Mouse (Mus musculus): ENCODE results near the gene Krt90.

Krt90 gene

GRCm38 (mm10) chr15:101508247-101508646 is 54.5 kb downstream of the Krt90 start:
- no peak for DNase-seq

- DNase-seq: no peak
These were observed 55.6 kb downstream of the Krt90 start for GRCm38 (mm10) chr15:101506896-101507758.
